Mouse (Mus musculus): ENCODE measurements around the gene Rilp. TPM values are rescaled to one million over a fixed set of nuclear protein-coding genes. Genes with fewer than 3 reads are reported as not detected.

Gene Rilp
- polyA plus RNA-seq, 1 experiment from 2014 or later, result 0.69 TPM

MicroRNA genes within 50 kb of the gene (microRNA counts, 519-probe panel; counts per million panel counts)
- microRNA mmu-miR-22, result 5,521 counts per million, percentile 70 among the panel's probes with 10 or more counts

Small RNA genes lying within 50 kb of the gene (microRNA-seq; reads per million reads assigned to microRNA genes)
- gene Mir22 (ENCODE audit: insufficient number of aligned reads) (4,885 reads per million, percentile 86 among the genes with 10 or more reads in this experiment), gene Mir3971 (ENCODE audit: insufficient number of aligned reads) (not detected)

Other genes with a start within 250 kb of the Rilp start
- 140 and 146 TPM in 2 replicates for gene Rpa1, start 161.8 kb upstream of the Rilp start, polyA plus RNA-seq (2014; fragmentation: Nextera tagmentation; extraction: Ambion mirVana)
- gene Smyd4, start 161.7 kb upstream of the Rilp start, polyA plus RNA-seq (2014; fragmentation: Nextera tagmentation; extraction: Ambion mirVana), result 17.3 and 20.0 TPM in 2 replicates
- 53.6 and 69.3 TPM in 2 replicates for gene Serpinf1, start 87.4 kb upstream of the Rilp start, polyA plus RNA-seq (2014; fragmentation: Nextera tagmentation; extraction: Ambion mirVana)
- not detected in 2 replicates for gene Serpinf2, start 70.5 kb upstream of the Rilp start, polyA plus RNA-seq (2014; fragmentation: Nextera tagmentation; extraction: Ambion mirVana)
- 6.3 and 6.5 TPM in 2 replicates for gene Wdr81, start 55.4 kb upstream of the Rilp start, polyA plus RNA-seq (2014; fragmentation: Nextera tagmentation; extraction: Ambion mirVana)
- 9.5 TPM in 2 replicates for gene Tlcd2, start 48.4 kb upstream of the Rilp start, polyA plus RNA-seq (2014; fragmentation: Nextera tagmentation; extraction: Ambion mirVana)
- 133 TPM in 2 replicates for gene Prpf8, start 23.3 kb upstream of the Rilp start, polyA plus RNA-seq (2014; fragmentation: Nextera tagmentation; extraction: Ambion mirVana)
- gene Scarf1, start 3.4 kb downstream of the Rilp start, polyA plus RNA-seq (2014; fragmentation: Nextera tagmentation; extraction: Ambion mirVana), result 4.2 TPM in 2 replicates
- 5.5 and 7.5 TPM in 2 replicates for gene Slc43a2, start 21.6 kb downstream of the Rilp start, polyA plus RNA-seq (2014; fragmentation: Nextera tagmentation; extraction: Ambion mirVana)
- gene Pitpna, start 78.0 kb downstream of the Rilp start, polyA plus RNA-seq (2014; fragmentation: Nextera tagmentation; extraction: Ambion mirVana), result 79.5 and 88.5 TPM in 2 replicates
- gene Inpp5k, start 120.9 kb downstream of the Rilp start, polyA plus RNA-seq (2014; fragmentation: Nextera tagmentation; extraction: Ambion mirVana), result 20.8 and 24.6 TPM in 2 replicates
- gene Myo1c, start 140.4 kb downstream of the Rilp start, polyA plus RNA-seq (2014; fragmentation: Nextera tagmentation; extraction: Ambion mirVana), result 13.8 and 15.1 TPM in 2 replicates
- gene Crk, start 169.2 kb downstream of the Rilp start, polyA plus RNA-seq (2014; fragmentation: Nextera tagmentation; extraction: Ambion mirVana), result 140 and 143 TPM in 2 replicates
- gene Ywhae, start 222.8 kb downstream of the Rilp start, polyA plus RNA-seq (2014; fragmentation: Nextera tagmentation; extraction: Ambion mirVana), result 1,460 and 1,571 TPM in 2 replicates